Mouse (Mus musculus) liver, embryonic 14.5 days (tissue): Measurements from ENCODE around the gene Cdca8. TPM values are rescaled to one million over a fixed set of nuclear protein-coding genes. Genes with fewer than 3 reads are reported as not detected.

Experiments used
- ATAC-seq: fragments of 200-750 bp; cut with Nextera tagmentation; 2 replicates; pipeline ENCODE4 v1.8.0; 2017; ENCODE audit warnings: moderate number of reproducible peaks, mild to moderate bottlenecking, moderate library complexity; ENCODE audit not compliant: insufficient read depth
- DNase-seq, 3 experiments: peaks; one replicate each; pipeline ENCODE4 v3.0.0-alpha.2; 2012 to 2013; ENCODE audit warnings: low read depth in 3 of 3, low spot score in 3 of 3
- H3K27ac ChIP-seq: fragments of 300-500 bp; sonication (generic); 2 replicates; pipeline ENCODE4 v1.5.1; 2014; ENCODE audit warnings: moderate library complexity, mild to moderate bottlenecking, control low read depth, inconsistent platforms
- H3K27me3 ChIP-seq: fragments of 300-500 bp; sonication (generic); 2 replicates; pipeline ENCODE4 v1.6.1; 2014; ENCODE audit warnings: mild to moderate bottlenecking, low read length, moderate library complexity; ENCODE audit not compliant: control insufficient read depth, insufficient read depth
- H3K36me3 ChIP-seq: fragments of 300-500 bp; sonication (generic); replicated peaks from 2 replicates; pipeline ENCODE4 v1.6.1; 2014; ENCODE audit warnings: low read depth; ENCODE audit not compliant: control insufficient read depth, insufficient read depth
- H3K4me1 ChIP-seq, 2 experiments: fragments of 200-500 bp in 1 of 2; fragments of 300-500 bp in 1 of 2; sonication (generic) in 1 of 2; replicated peaks; 2 replicates each; pipeline ENCODE4 v1.6.1; 2012 to 2014; ENCODE audit warnings: antibody characterized with exemption in 1 of 2, inconsistent platforms in 1 of 2, low read length in 1 of 2; ENCODE audit not compliant: control insufficient read depth in 2 of 2, insufficient read depth in 2 of 2
- H3K4me2 ChIP-seq: fragments of 300-500 bp; sonication (generic); 2 replicates; pipeline ENCODE4 v1.6.1; 2014; ENCODE audit warnings: low read depth, mild to moderate bottlenecking, control low read depth, moderate library complexity
- H3K4me3 ChIP-seq, 2 experiments: fragments of 200-500 bp in 1 of 2; fragments of 300-500 bp in 1 of 2; sonication (generic) in 1 of 2; 2 replicates each; pipeline ENCODE4 v1.5.1; 2012 to 2014; ENCODE audit warnings: low read depth in 2 of 2, low read length in 2 of 2, mild to moderate bottlenecking in 2 of 2, control low read depth in 1 of 2, inconsistent platforms in 1 of 2, moderate library complexity in 1 of 2; ENCODE audit not compliant: insufficient read depth in 1 of 2
- H3K9ac ChIP-seq: fragments of 300-500 bp; sonication (generic); replicated peaks from 2 replicates; pipeline ENCODE4 v1.6.1; 2014; ENCODE audit warnings: mild to moderate bottlenecking, control low read depth, moderate library complexity
- H3K9me3 ChIP-seq: fragments of 300-500 bp; sonication (generic); 2 replicates; pipeline ENCODE4 v1.6.1; 2016; ENCODE audit warnings: low read length, mixed read lengths; ENCODE audit not compliant: control insufficient read depth
- CTCF ChIP-seq: IDR thresholded peaks from 2 replicates; pipeline ENCODE4 v1.5.1; 2016; ENCODE audit warnings: antibody characterized with exemption, low read depth, control low read depth
- EP300 ChIP-seq: IDR thresholded peaks from 2 replicates; pipeline ENCODE4 v1.6.1; 2016; ENCODE audit warnings: antibody characterized with exemption, low read depth
- WGBS: fragments of 180-500 bp; shearing (Covaris S2); extraction: QIAGEN DNeasy Blood & Tissue Kit; methylation state at CpG from one replicate; pipeline ENCODE4 v1.1.7; 2014; ENCODE audit not compliant: insufficient replicate concordance; 5-methylcytosine and 5-hydroxymethylcytosine counted together
- polyA plus RNA-seq, 2 experiments: library from polyadenylated mRNA; depleted of rRNA in 1 of 2; stranded (reverse) in 1 of 2; unstranded in 1 of 2; fragments of >200 nt; fragmentation: Nextera tagmentation in 1 of 2; extraction: Ambion mirVana in 1 of 2; gene quantifications; 2 replicates each; pipeline versions ENCODE4 v1.2.1 to v1.2.3; 2012 to 2014

Cdca8 gene
- polyA plus RNA-seq, 2 experiments: 61.8 to 91.6 TPM

- WGBS: 2% methylated on average over 62 of the region's 62 CpGs
- no peaks in the 10 kb centered on the region for H3K4me1 ChIP-seq
- peak within 1 kb of the TSS; percentile 38 for H3K4me2 ChIP-seq
- peaks cover 77% of the 10 kb centered on the region for H3K27me3 ChIP-seq
- TF ChIP-seq EP300 (no peak), CTCF (no peak)
- DNase-seq (no peak), ATAC-seq (no peak)
- H3K36me3 ChIP-seq: no peaks in the 10 kb centered on the region
- H3K4me3 ChIP-seq: peak within 1 kb of the TSS in 1 of 2 experiments; percentile 32; a peak in 2 of 4 replicates
- no peaks in the 10 kb centered on the region for H3K9me3 ChIP-seq
- no peak within 1 kb of the TSS for H3K27ac ChIP-seq
- no peak within 1 kb of the TSS for H3K9ac ChIP-seq
Observed at GRCm38 (mm10) chr4:124985671-124986602, 46.8 kb upstream of the Cdca8 start, which contains the start of gene Rspo1. Rspo1 (plus strand) TSS chr4:124986430.

GRCm38 (mm10) chr4:124984871-124985670 lies 46.0 kb upstream of the Cdca8 start:
- no peak overlapping the region for H3K4me3 ChIP-seq
- DNase-seq (no peak), ATAC-seq (no peak)
- no peaks in the 10 kb centered on the region for H3K9me3 ChIP-seq
- H3K27me3 ChIP-seq: peaks cover 71% of the 10 kb centered on the region
- no peak overlapping the region for H3K9ac ChIP-seq
- WGBS: 12% methylated on average over 18 of the region's 18 CpGs
- no peak overlapping the region for H3K27ac ChIP-seq
- TF ChIP-seq EP300: no peak
- no peak for TF ChIP-seq CTCF
- no peak overlapping the region for H3K4me2 ChIP-seq
- no peaks in the 10 kb centered on the region for H3K36me3 ChIP-seq
- H3K4me1 ChIP-seq: no peaks in the 10 kb centered on the region

GRCm38 (mm10) chr4:124983893-124984526 lies 44.9 kb upstream of the Cdca8 start:
- H3K9ac ChIP-seq: no peak overlapping the region
- H3K36me3 ChIP-seq: no peaks in the 10 kb centered on the region
- no peak for TF ChIP-seq EP300
- TF ChIP-seq CTCF: peak; percentile 57
- H3K27me3 ChIP-seq: peaks cover 61% of the 10 kb centered on the region
- H3K27ac ChIP-seq: no peak overlapping the region
- H3K4me3 ChIP-seq: no peak overlapping the region
- no peak overlapping the region for H3K4me2 ChIP-seq
- DNase-seq: peak in 2 of 3 experiments; percentile 11 to 22
- ATAC-seq: no peak
- WGBS: 17% methylated on average over 9 of the region's 9 CpGs
- no peaks in the 10 kb centered on the region for H3K9me3 ChIP-seq
- H3K4me1 ChIP-seq: no peaks in the 10 kb centered on the region

- Histone ChIP-seq H3K4me3 (no peak overlapping the region), H3K9ac (no peak overlapping the region), H3K27ac (no peak overlapping the region), H3K4me1 (no peaks in the 10 kb centered on the region), H3K4me2 (no peak overlapping the region), H3K27me3 (peaks cover 3% of the 10 kb centered on the region), H3K9me3 (no peaks in the 10 kb centered on the region), H3K36me3 (no peaks in the 10 kb centered on the region)
- no peak for ATAC-seq
- TF ChIP-seq CTCF (no peak), EP300 (no peak)
- 11% methylated on average over 5 of the region's 5 CpGs for WGBS
- no peak for DNase-seq
Observed at GRCm38 (mm10) chr4:124978201-124978600, 39.1 kb upstream of the Cdca8 start.
